14 mouse cellular contexts compared by ENCODE assay signal in genomic region chr8:20596081-20596841, GRCm38 (mm10). TPM values are rescaled to one million over a fixed set of nuclear protein-coding genes. Genes with fewer than 3 reads are reported as not detected.
DNase-seq lines count a peak whose midpoint lies in the region; ATAC-seq and TF ChIP-seq lines count a peak whose summit lies in the region.
"Not testable (repeated sequence)": the region's sequence is repeated elsewhere in the genome, so short reads cannot be mapped to it uniquely, and the experiment has no call there.
"Had no signal": no experiment of that assay in that cellular context is flagged by ENCODE, and none has a peak within 500 bp of the region (broad histone marks: within the 10 kb centered on the region; RNA-seq: fewer than 3 reads in every experiment).

No protein-coding gene starts in this region.

- H3K36me3 ChIP-seq in heart, embryonic 11.5 days (ENCODE audit: control insufficient read depth, insufficient read depth, low read length); hindbrain, postnatal 0 days (ENCODE audit: insufficient read depth, low read length); lung, embryonic 14.5 days (ENCODE audit: insufficient read depth); neural tube, embryonic 15.5 days: not testable (repeated sequence)

- DNase-seq in adrenal gland, postnatal 25 days: peak; percentile 4
- DNase-seq in gastrocnemius, adult 8-10 months (ENCODE audit: low spot score in 2 of 2): peak; percentile 5 to 13
- DNase-seq in hindbrain, postnatal 0 days (ENCODE audit: low spot score): not testable (repeated sequence)
- DNase-seq in kidney, postnatal 25 days: peak; percentile 3 to 37
- peak; percentile 0 for DNase-seq in lung, embryonic 14.5 days
- peak; percentile 19 for DNase-seq in testis, postnatal 14 days (ENCODE audit: low spot score)

- H3K4me3 ChIP-seq in heart, embryonic 11.5 days (ENCODE audit: low read depth, low read length); hindbrain, postnatal 0 days (ENCODE audit: low read length); lung, embryonic 14.5 days (ENCODE audit: low read depth, low read length); neural tube, embryonic 15.5 days (replicated peaks): not testable (repeated sequence)

- not testable (repeated sequence) for H3K9me3 ChIP-seq in heart, embryonic 11.5 days (replicated peaks; ENCODE audit: control insufficient read depth, low read length); hindbrain, postnatal 0 days (ENCODE audit: low read length); lung, embryonic 14.5 days (ENCODE audit: low read depth, low read length); neural tube, embryonic 15.5 days (replicated peaks)

- peak; percentile 60; the same call in 1 of the 2 replicates for ATAC-seq in heart, embryonic 11.5 days (replicated peaks; ENCODE audit: insufficient number of reproducible peaks, low FRiP score, low TSS enrichment)
- 0 out of 2 replicates have a peak, but pooled peaks have one; percentile 41 for ATAC-seq in hindbrain, postnatal 0 days
- not testable (repeated sequence) for ATAC-seq in lung, embryonic 14.5 days (ENCODE audit: insufficient read depth)
- 0 out of 2 replicates have a peak, but pooled peaks have one; percentile 45 for ATAC-seq in neural tube, embryonic 15.5 days (ENCODE audit: low FRiP score)

- not testable (repeated sequence) for H3K4me2 ChIP-seq in heart, embryonic 11.5 days; hindbrain, postnatal 0 days (ENCODE audit: low read depth, low read length); lung, embryonic 14.5 days; neural tube, embryonic 15.5 days

- TF ChIP-seq CTCF in hindbrain, postnatal 0 days (IDR thresholded peaks at IDR 0.05; ENCODE audit: low read depth); lung, embryonic 14.5 days (IDR thresholded peaks at IDR 0.05; ENCODE audit: low read depth): not testable (repeated sequence)

- WGBS in heart, embryonic 11.5 days (ENCODE audit: insufficient replicate concordance): 74% methylated on average over 5 of the region's 9 CpGs
- WGBS in hindbrain, postnatal 0 days: 82% methylated on average over 5 of the region's 9 CpGs
- 89% methylated on average over 6 of the region's 9 CpGs for WGBS in lung, embryonic 14.5 days
- WGBS in neural tube, embryonic 15.5 days: 85% methylated on average over 6 of the region's 9 CpGs

- not testable (repeated sequence) for H3K9ac ChIP-seq in heart, embryonic 11.5 days (ENCODE audit: low read depth, low read length); hindbrain, postnatal 0 days (replicated peaks; ENCODE audit: low read length); lung, embryonic 14.5 days; neural tube, embryonic 15.5 days (replicated peaks)

- H3K27ac ChIP-seq in heart, embryonic 11.5 days (ENCODE audit: low read depth, low read length); hindbrain, postnatal 0 days; lung, embryonic 14.5 days (ENCODE audit: low read depth); neural tube, embryonic 15.5 days (replicated peaks): not testable (repeated sequence)

- H3K27me3 ChIP-seq in heart, embryonic 11.5 days (ENCODE audit: control insufficient read depth, insufficient read depth, low read length); hindbrain, postnatal 0 days (ENCODE audit: insufficient read depth, low read length); lung, embryonic 14.5 days (ENCODE audit: insufficient read depth, low read length); neural tube, embryonic 15.5 days (replicated peaks): not testable (repeated sequence)

- not testable (repeated sequence) for H3K4me1 ChIP-seq in heart, embryonic 11.5 days (ENCODE audit: control insufficient read depth, insufficient read depth, low read length); hindbrain, postnatal 0 days (ENCODE audit: insufficient read depth, low read length); lung, embryonic 14.5 days (ENCODE audit: insufficient read depth); neural tube, embryonic 15.5 days

RNA-seq across cellular contexts. Expression of gene Gm21119, which starts 18.5 kb away (rescaled TPM):
- 0.67 and 1.0 TPM in 2 replicates for total RNA-seq in adrenal gland, postnatal 25 days (2021)
- under 1 TPM in 3 of 4 experiments, not detected in 1; 0.22 to 0.56 (median 0.41) TPM for total RNA-seq in gastrocnemius, adult 8-10 months (2022)
- polyA plus RNA-seq in heart, embryonic 11.5 days (2014; fragmentation: Nextera tagmentation; extraction: Ambion mirVana): 0.17 TPM in 1 of 2 replicates, not detected in the other
- total RNA-seq in hindbrain, postnatal 0 days (2014; rRNA removed): 0.21 and 0.22 TPM in 2 replicates
- polyA plus RNA-seq in hindbrain, postnatal 0 days (2015; fragmentation: Nextera tagmentation; extraction: Ambion mirVana): 0.18 and 0.19 TPM in 2 replicates
- polyA plus RNA-seq in lung, embryonic 14.5 days (2014; fragmentation: Nextera tagmentation; extraction: Ambion mirVana): 0.24 and 0.80 TPM in 2 replicates
- polyA plus RNA-seq in neural tube, embryonic 15.5 days (2015; fragmentation: Nextera tagmentation; extraction: Ambion mirVana): 0.38 TPM in 1 of 2 replicates, not detected in the other
- total RNA-seq: granulocyte monocyte progenitor cell, adult 5-6 weeks had no signal
- polyA plus RNA-seq: CD4-positive, CD25-positive, alpha-beta regulatory T cell, adult 4 months; forebrain, embryonic 12.5 days; hindbrain, embryonic 10.5 days; liver, embryonic 12.5 days; macrophage had no signal
